Mouse (Mus musculus): ENCODE results near the gene Rnf180.
A peak's percentile ranks its signal among the peaks of the same experiment; 100 is the strongest.

Rnf180 gene

GRCm38 (mm10) chr13:105249599-105249998 lies 45.0 kb downstream of the Rnf180 start:
- DNase-seq = no peak

- no peak for DNase-seq
Observed at GRCm38 (mm10) chr13:105247691-105248090, 46.9 kb downstream of the Rnf180 start.

DNA sequence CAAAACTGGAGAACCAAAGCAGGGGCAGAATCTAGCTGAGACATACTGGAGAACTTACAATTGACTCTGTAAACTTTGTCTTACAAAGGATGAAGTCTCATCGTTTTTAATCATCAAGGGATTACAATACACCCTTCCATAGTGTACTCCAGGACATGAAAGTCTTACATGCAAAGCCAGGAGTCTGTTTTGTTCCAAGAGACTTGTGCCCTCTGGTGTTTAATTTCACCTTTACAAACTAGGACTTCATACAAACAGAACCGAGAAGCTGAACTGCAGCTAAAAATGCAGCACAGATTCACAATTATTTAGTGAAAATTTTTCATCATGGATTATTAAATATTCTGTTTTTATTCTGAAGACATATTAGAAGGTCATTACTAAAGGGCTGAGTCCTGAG lies 53.8 kb downstream of the Rnf180 start:
- no peak for DNase-seq

DNA sequence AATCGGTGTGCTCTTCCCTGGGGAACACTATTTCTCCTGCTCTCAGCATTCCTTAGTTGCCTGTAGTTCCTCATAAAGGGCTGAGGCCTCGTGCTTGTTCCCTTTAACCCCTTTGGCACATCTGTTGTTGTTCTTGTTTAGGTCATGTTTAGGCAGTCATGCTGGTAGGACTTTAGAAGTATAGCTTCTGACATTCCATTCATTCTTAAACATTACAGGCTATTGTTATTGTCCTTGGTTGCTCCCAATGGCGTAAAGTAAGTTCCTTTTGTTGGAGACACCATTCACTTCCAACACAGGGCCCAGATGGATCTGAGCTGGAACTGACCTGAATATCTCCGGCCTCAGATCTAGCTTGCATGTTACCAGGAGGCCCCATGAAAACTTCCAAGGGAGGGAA lies 67.5 kb downstream of the Rnf180 start:
- DNase-seq = no peak

DNA sequence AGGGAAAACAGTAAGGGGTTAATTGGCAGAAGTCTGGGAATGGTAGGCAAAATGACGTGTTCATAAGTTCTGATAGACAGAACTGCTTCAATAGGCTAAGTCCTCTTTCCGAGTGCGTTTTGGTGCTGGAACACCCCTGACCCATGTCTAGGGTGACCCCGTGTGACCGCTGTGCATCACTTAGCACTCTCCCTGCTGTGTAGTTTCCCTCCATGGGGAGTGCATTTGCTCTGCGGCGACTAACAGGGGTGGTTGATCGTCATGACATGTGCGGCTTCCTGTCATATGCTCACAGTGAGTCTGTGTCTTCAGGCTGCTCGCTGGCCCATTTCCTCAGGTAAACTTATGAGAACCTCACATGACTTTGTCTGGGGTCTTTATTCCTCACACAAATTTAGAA lies 70.6 kb downstream of the Rnf180 start:
- peak; percentile 86 for DNase-seq

DNA sequence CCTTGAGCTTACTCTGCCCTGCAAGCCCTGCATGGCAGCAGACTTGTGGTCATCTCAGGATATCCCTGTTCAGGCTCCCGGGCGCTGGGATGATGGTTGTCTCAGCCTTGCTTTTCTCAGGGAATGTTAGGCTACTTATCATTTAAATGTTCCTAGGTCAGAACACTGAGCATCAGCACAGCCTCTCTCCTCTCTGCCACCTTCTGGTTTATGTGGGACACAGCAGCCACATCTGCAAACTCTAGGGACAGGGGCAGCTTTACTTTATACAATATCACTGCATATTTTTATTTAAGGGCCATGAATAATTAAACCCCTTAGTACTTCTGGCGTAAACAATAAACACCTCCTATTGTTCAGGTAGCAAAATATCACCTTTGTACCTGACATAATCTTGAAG lies 71.5 kb downstream of the Rnf180 start:
- no peak for DNase-seq

DNA sequence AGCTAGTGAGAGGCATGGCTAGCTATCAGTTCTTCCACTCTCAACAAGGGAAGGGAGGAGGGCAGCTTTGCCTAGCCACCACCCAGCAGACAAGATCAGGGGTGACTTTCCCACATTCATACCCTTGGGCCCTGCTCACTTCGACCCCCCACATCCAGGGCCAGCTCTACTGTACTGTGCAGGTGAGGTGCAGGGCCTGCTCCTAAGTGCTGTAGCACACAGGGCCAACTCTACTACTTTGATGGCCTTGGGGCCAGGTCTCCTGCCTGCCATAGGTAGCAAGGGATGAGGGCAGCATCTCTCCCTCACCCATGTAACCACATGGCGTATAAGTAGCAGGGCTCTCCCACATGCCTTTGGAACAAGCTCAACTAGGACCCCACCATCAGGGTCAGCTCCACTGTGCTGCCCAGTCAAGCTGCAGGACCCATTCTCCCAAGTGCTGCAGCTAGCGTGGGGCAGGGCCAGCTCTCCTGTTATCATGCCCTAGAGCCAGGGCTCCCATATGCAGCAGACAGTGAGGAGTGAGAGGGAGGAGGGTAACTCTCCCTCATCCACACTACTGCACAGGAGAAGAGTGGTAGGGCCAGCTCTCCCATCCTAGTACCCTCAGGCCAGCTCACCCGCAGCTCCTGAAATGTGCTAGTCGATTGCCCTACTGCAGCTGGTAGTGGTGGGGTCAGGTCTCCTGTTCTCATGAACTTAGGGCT lies 72.4 kb downstream of the Rnf180 start:
- DNase-seq = no peak

- no peak for DNase-seq
Observed at GRCm38 (mm10) chr13:105210746-105211145, 83.9 kb downstream of the Rnf180 start.

DNA sequence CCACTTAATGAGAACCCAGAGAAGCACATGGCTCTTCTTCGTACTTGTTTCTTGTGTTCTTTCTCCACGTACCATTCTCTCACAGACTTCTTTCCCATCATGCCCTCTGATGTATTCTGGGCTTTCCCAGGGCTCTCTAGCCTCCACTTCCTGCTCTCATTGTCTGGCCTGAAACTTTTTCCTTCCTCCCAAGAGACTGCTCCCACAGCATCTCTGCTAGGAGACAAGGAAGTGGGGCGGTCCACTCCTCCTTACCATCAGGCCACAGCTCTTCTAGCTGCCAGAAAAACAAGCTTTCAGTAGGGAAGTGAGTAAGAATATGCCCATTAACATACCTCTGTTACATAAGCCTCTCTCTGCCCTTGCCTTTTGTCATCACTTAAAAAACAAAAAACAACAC lies 90.8 kb downstream of the Rnf180 start:
- DNase-seq = peak; percentile 95

DNA sequence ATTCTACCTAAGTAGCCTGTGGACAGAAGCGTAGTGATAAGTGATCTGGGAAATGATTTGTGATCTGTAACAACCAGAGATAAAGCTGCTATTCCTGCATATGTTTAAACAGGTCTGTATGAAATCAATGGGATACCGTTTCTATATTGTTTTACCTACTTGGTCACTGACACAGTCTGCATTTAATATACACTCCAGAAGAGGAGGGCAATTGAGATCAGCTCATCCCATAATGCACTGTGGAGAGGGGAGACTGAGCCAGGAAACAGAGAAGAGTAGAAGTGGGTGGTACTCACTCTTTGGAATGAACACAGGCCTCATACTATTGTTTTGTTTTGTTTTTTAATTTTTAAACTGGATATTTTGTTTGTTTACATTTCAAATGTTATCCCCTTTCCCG lies 96.0 kb downstream of the Rnf180 start:
- no peak for DNase-seq

DNA sequence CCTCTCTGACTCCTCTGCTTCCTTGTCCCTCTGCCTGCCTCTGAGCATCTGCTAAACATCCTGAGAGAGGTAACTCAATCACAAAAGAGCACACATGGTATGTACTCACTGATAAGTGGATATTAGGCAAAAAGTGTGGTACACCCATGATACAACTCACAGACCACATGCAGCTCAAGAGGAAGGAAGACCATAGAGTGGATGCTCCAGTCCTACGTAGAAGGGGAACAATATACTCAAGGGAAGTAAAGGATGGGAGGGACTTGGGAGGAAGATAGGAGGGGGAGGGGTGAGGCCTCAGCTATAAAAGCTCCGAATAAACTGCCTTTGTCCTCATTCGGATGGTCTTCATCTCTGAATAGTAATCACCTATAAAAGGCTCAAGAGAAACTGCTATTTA lies 96.6 kb downstream of the Rnf180 start:
- no peak for DNase-seq

DNA sequence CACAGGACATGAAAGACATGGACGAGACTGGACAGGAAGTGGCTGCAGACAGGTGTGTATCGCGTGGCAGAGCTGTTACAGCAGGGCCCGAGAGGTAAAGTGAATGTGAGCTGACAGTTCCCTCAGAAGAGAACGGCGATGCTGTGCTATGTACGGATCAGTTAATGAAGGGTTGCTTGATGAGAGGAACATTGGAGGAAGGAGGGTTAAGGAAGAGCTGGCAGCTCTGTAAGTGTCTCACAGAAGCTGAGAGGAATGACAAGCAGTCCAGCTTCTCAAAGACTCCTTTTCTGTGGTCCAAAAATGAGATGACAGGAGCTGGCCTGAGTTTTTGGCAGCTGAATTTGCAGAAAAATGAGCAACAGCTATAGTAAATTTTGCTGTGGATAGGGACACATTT lies 101.0 kb downstream of the Rnf180 start:
- DNase-seq = no peak

DNA sequence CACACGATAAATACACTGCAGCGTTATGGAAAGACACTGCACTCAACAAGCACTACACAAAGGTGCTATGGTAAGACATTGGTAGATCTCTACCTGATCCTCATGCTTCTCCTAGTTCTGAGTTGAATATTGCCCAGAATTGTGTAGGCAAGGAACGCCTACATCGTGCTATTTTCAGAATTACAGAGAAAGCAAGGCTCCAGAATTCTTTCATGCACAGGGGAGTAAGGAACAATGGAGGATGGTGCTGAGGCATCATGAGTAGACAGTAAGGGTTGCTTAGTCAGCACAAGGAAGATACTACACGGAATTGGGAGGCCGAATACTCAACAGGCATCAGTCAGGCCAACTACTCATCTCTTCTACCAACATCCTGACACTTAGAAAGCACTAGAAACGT lies 105.9 kb downstream of the Rnf180 start:
- no peak for DNase-seq

DNA sequence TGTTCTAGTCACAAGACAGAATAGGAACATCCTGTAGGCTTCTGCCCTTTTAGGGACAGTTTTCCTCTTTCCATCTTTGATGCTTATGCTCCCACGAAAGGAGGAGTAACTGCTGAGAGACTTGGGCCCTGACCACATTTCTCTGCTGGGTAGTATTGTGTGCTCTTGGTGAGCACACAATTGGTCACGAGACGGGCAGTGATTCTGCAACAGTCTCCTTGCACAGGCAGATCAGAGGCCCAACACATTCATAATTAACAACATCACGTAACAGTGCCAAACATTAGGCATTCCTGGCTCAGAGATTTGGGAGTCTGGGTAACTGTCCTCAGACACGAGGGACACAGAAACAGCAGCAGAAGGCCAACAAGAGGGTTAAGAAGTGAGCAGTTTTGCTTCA lies 113.8 kb downstream of the Rnf180 start:
- DNase-seq = no peak

DNA sequence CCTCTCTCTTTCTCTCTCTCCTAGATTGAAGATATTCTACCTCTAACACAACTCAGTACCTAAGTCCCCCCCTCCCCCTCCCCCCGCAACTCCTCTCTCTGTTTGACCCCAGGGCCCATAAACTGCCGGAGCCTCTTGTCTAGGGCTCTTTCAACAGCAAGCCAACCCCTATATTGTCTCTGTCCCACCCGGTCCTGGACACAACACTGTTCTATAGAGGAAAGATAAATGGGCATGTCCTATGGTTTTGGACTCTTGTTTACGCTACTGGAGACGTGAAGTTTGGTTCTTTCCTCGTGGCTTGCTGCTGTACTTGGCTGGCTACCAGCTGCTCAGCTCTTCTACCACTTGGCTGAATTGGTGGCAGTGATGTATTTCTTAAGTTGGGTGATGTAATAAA lies 129.2 kb downstream of the Rnf180 start:
- no peak for DNase-seq

- no peak for DNase-seq
Observed at GRCm38 (mm10) chr13:105153955-105154354, 140.7 kb downstream of the Rnf180 start.

DNA sequence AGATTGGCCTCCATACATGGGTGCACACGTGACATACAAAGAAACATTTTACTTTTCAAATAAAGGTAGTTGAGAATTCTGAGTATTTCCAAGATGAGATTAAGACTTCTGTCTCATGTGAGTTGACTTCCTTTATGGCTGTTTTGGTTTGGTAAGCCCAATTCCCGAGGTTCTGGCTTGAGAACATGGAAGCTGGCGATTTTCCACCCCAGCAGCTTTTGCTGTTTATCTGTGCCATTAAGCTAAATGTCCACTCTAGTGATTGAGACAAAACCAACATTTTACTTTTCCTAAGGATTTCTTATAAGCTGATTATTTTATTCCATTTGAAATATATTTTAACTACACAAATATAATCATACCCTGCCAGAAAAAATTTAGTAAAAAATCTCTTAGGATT lies 144.6 kb downstream of the Rnf180 start:
- no peak for DNase-seq

DNA sequence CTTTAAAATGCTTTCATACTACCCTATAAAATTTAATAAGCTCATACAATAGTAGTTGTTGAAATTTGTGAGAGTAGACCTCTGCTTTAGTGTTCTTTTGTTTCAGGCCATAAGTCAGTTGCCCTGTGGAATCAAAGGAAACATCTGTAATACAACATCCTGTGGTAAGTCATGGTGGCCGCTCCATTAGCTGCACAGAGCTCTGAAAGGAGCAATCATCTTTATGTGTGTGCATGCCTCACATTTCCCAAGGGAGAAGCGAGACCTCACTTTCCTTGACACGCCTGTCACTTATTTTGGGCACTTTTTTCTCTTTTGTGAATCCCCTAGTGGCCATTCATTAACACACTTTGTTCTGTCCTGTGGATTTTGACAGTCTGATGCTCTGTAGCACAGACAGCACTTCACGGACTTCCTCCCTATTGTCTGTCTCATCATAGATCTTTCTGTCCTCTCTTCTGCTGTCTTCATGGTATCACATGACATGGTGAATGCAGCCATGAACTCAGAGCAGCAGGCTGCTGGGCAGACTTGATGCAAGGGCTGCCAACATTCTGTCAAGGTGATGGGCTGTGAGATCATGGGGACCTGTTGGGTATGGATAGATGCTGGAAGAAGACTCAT lies 146.7 kb downstream of the Rnf180 start:
- DNase-seq = peak; percentile 66

DNA sequence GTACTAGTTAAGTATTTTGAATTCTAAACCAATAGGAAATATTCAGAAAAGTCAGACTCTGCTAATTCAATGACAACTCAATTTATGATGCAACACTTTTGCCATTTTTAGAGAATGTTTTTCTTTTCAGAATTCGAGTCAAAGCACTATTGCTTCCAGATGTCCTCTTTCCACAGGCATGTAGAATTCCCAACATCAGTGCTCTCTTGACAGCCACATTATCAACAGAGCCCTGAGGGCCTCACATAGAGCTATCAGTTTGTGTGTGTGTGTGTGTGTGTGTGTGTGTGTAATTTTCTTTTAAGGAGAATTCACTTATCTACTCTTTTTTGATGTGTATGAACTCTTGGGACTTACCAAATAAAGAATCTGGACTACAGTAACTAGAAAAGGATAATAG lies 147.8 kb downstream of the Rnf180 start:
- no peak for DNase-seq

- no peak for DNase-seq
Observed at GRCm38 (mm10) chr13:105139881-105140280, 154.7 kb downstream of the Rnf180 start.

- no peak for DNase-seq
Observed at GRCm38 (mm10) chr13:105134397-105134796, 160.2 kb downstream of the Rnf180 start.

GRCm38 (mm10) chr13:105132776-105133175 lies 161.8 kb downstream of the Rnf180 start:
- DNase-seq = peak; percentile 93

DNA sequence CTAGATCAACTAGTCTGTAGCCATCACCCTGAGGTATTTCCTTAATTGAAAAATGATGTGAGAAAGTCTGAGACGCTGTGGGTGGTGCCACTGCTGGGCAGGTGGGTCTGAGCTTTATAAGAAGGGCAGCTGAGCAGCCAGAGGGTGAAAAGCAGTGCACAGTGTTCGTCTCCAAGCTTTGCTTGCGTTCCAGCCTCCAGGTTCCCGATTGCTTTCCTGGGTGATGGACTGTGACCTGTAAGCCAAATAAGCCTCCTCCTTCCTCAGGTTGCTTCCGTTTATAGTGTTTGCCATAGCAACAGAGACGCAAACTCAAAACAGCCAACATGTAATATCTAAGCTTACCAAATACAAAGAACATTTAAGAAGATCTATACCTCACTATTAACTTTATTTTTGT lies 162.2 kb downstream of the Rnf180 start:
- DNase-seq = peak; percentile 66

- DNase-seq = no peak
Observed at GRCm38 (mm10) chr13:105130080-105130479, 164.5 kb downstream of the Rnf180 start.

- no peak for DNase-seq
Observed at GRCm38 (mm10) chr13:105122092-105122491, 172.5 kb downstream of the Rnf180 start.
